ENCODE assay signal across 8 mouse cellular contexts in genomic region chr9:52678179-52678838, GRCm38 (mm10). TPM values are rescaled to one million over a fixed set of nuclear protein-coding genes. Genes with fewer than 3 reads are reported as not detected.
DNase-seq lines count a peak whose midpoint lies in the region; ATAC-seq and TF ChIP-seq lines count a peak whose summit lies in the region.

No protein-coding gene starts in this region.

- H3K9me3 ChIP-seq in forebrain, embryonic 16.5 days (ENCODE audit: control insufficient read depth, low read length), result no peaks in the 10 kb centered on the region
- H3K9me3 ChIP-seq in midbrain, postnatal 0 days (ENCODE audit: low read length), result no peaks in the 10 kb centered on the region

- peak overlapping the region; percentile 83 for H3K4me2 ChIP-seq in forebrain, embryonic 16.5 days (ENCODE audit: low read length)
- peak overlapping the region; percentile 94 for H3K4me2 ChIP-seq in midbrain, postnatal 0 days (ENCODE audit: low read depth, low read length, poor library complexity, severe bottlenecking)

- no peak for TF ChIP-seq CTCF in heart, adult 2 months (IDR thresholded peaks at IDR 0.05)
- no peak for TF ChIP-seq CTCF in midbrain, postnatal 0 days (IDR thresholded peaks at IDR 0.05)

- peak overlapping the region; percentile 34 for H3K4me3 ChIP-seq in heart, adult 2 months
- H3K4me3 ChIP-seq in forebrain, embryonic 16.5 days (replicated peaks; ENCODE audit: low read length), result peak overlapping the region; percentile 68
- peak overlapping the region; percentile 79 for H3K4me3 ChIP-seq in midbrain, postnatal 0 days (ENCODE audit: low read depth, low read length)

- H3K36me3 ChIP-seq in heart, adult 2 months (ENCODE audit: control insufficient read depth, insufficient read depth, low read length), result no peaks in the 10 kb centered on the region
- H3K36me3 ChIP-seq in forebrain, embryonic 16.5 days (ENCODE audit: control insufficient read depth, insufficient read depth), result no peaks in the 10 kb centered on the region
- H3K36me3 ChIP-seq in midbrain, postnatal 0 days (ENCODE audit: insufficient read depth, low read length), result no peaks in the 10 kb centered on the region

- H3K27me3 ChIP-seq in heart, adult 2 months (ENCODE audit: control insufficient read depth, insufficient read depth, low read length), result peaks cover 7% of the 10 kb centered on the region
- peaks cover 11% of the 10 kb centered on the region; the same call in 1 of the 2 replicates for H3K27me3 ChIP-seq in forebrain, embryonic 16.5 days (replicated peaks; ENCODE audit: control insufficient read depth, insufficient read depth, low read length)
- H3K27me3 ChIP-seq in midbrain, postnatal 0 days (ENCODE audit: insufficient read depth, low read length), result no peaks in the 10 kb centered on the region

- no peak for TF ChIP-seq EP300 in heart, adult 2 months (IDR thresholded peaks at IDR 0.05; ENCODE audit: insufficient read depth, low read depth, low read length)

- no peaks in the 10 kb centered on the region for H3K79me2 ChIP-seq in heart, adult 2 months (replicated peaks; ENCODE audit: control insufficient read depth, insufficient read depth, low read length)

- intact Hi-C loops in heart, adult 2 months (cut with DNase I), result loop anchor here (10.0 kb wide), 1 partner anchor 156 kb away; no protein-coding TSS in a partner anchor

- 2% methylated on average over 28 of the region's 28 CpGs for WGBS in heart, adult 2 months
- WGBS in forebrain, embryonic 16.5 days, result under 1% methylated on average over 28 of the region's 28 CpGs
- 0% methylated on average over 28 of the region's 28 CpGs for WGBS in midbrain, postnatal 0 days

- H3K9ac ChIP-seq in heart, adult 2 months (ENCODE audit: low read depth, low read length), result no peak overlapping the region
- peak overlapping the region; percentile 76 for H3K9ac ChIP-seq in forebrain, embryonic 16.5 days (replicated peaks; ENCODE audit: low read depth, low read length)
- H3K9ac ChIP-seq in midbrain, postnatal 0 days (replicated peaks; ENCODE audit: low read length, poor library complexity, severe bottlenecking), result peak overlapping the region; percentile 87

- no peaks in the 10 kb centered on the region; the same call in 1 of the 2 replicates for H3K4me1 ChIP-seq in heart, adult 2 months (ENCODE audit: control insufficient read depth, insufficient read depth, low read length)
- H3K4me1 ChIP-seq in forebrain, embryonic 16.5 days (replicated peaks; ENCODE audit: control insufficient read depth, insufficient read depth, low read length), result peaks cover 28% of the 10 kb centered on the region
- H3K4me1 ChIP-seq in midbrain, postnatal 0 days (ENCODE audit: insufficient read depth, low read length), result no peaks in the 10 kb centered on the region

- no peak for TF ChIP-seq POLR2A in heart, adult 2 months (IDR thresholded peaks at IDR 0.05; ENCODE audit: insufficient read depth, low read depth, low read length)

- peak; percentile 41 for ATAC-seq in forebrain, embryonic 16.5 days
- ATAC-seq in midbrain, postnatal 0 days (ENCODE audit: low FRiP score), result peak; percentile 11; the same call in 1 of the 2 replicates

- DNase-seq in heart, adult 2 months, result peak in 1 of 2 experiments; percentile 17
- no peak for DNase-seq in heart, adult 8-10 months (ENCODE audit: low spot score)
- DNase-seq in ZHBTc4 (ENCODE audit: low read depth, low spot score), result peak; percentile 33
- peak; percentile 46 for DNase-seq in layer of hippocampus, postnatal 10 days (ENCODE audit: low spot score in 2 of 2)
- DNase-seq in midbrain, postnatal 0 days (ENCODE audit: low spot score), result peak; percentile 71
- DNase-seq in adrenal gland, adult (ENCODE audit: inconsistent age in 2 of 2, low spot score in 1 of 2), result no peak
- DNase-seq in urinary bladder, adult 2 months (ENCODE audit: low spot score), result no peak

- no peak overlapping the region for H3K27ac ChIP-seq in heart, adult 2 months
- H3K27ac ChIP-seq in forebrain, embryonic 16.5 days (ENCODE audit: low read length), result no peak overlapping the region
- H3K27ac ChIP-seq in midbrain, postnatal 0 days (ENCODE audit: low read depth, low read length), result peak overlapping the region; percentile 74

RNA-seq across cellular contexts. Expression of gene AI593442, which starts 1.3 kb away (rescaled TPM):
- total RNA-seq in heart, adult 2 months (2021), result 1 to 10 TPM; 3.9 to 6.1 TPM
- 0.59 and 0.94 TPM in 2 replicates for polyA plus RNA-seq in heart, adult 2 months (2012; rRNA removed)
- 1 to 10 TPM; 1.8 to 3.8 (median 2.7) TPM for total RNA-seq in heart, adult 8-10 months (2022)
- 26.6 and 36.5 TPM in 2 replicates for polyA plus RNA-seq in forebrain, embryonic 16.5 days (2015; fragmentation: Nextera tagmentation; extraction: Ambion mirVana)
- 10 to 100 TPM; 83.2 to 84.3 TPM for total RNA-seq in layer of hippocampus, postnatal 10 days (2021)
- total RNA-seq in midbrain, postnatal 0 days (2014; rRNA removed), result 37.9 and 44.9 TPM in 2 replicates
- polyA plus RNA-seq in midbrain, postnatal 0 days (2015; fragmentation: Nextera tagmentation; extraction: Ambion mirVana), result 78.0 and 78.9 TPM in 2 replicates
- 2.7 and 3.5 TPM in 2 replicates for polyA plus RNA-seq in urinary bladder, adult 2 months (2012; rRNA removed)

Comparison
In these comparisons a context has a peak if more than half of its experiments do, and no peak if none do; other contexts are left out.
1. DNase-seq: peak in ZHBTc4 (single experiment), layer of hippocampus, postnatal 10 days (2 of 2) and midbrain, postnatal 0 days (single experiment); none in heart, adult 8-10 months (single experiment), adrenal gland, adult (0 of 2) and urinary bladder, adult 2 months (single experiment).
2. Peak in every context shown above with its lines, with median percentiles within 50 percentile points of each other: H3K4me3 ChIP-seq.